Mouse (Mus musculus) thymus, postnatal 14 days (tissue): ENCODE measurements at regions not wholly inside any gene's neighbourhood (a gene's known extent, or its start where the extent isn't known, plus 50 kb on each side); places are given as distances from the start of the nearest gene placed in this dataset.

ENCODE experiments used
- DNase-seq: peaks from one replicate; pipeline ENCODE4 v3.0.0; 2021

DNA sequence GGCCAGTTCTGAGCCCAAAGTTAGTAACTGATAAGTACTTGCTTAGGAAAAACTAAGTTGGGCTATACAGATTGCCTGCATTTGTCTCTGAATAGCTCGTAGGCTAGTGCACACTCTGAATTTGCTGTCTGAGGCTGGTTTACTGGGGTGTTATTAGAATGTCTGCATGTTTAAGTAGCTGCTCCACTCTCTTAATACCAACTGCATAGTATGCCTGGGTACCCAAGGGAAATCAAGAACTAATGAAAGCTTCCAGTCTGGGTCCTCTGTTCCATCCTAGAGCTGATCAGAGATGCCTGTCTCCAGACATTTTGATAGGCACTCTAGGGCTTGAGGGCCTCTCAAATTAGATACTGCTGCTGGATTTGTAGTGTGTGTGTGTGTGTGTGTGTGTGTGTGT, 537.6 kb downstream of the Bcl11a start:
- DNase-seq, result no peak

DNA sequence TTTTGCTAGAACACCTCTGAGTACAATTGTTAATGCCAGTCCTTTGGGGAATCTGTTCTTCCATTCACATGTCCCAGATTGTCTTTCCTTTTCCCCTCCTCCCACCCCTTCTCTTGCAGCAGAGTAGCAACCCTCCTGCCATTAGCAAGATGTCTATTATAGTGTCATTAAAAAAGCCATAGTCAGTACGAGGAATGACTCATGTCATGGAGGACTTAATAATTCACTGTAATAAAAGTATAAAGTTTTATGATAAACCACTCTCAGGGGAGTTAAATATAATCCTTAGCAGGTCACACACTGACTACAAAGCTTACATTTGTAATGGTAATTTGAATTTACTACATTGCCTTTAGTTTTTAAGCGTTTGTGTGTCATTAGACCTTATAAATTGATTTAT, 540.7 kb downstream of the Bcl11a start:
- DNase-seq, result no peak

DNA sequence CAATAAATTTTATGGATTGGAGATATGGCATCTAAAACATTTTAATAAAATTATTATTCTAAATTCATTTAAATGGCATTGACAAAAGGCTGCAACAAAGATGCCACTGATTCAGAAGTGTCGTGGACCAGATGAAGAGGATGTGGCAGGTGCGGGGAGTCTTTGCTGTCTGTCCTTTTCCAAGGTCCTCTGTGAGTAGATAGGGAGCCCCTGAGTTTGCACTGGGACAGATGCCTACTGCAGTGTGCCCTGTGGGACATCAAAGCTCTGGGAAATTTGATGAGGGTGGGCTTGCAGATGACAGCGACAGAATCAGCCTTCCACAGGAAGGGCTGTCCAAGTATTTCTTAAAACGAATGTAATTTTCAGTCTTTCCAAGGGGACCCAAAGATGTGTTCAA, 541.2 kb downstream of the Bcl11a start:
- DNase-seq, result no peak

DNA sequence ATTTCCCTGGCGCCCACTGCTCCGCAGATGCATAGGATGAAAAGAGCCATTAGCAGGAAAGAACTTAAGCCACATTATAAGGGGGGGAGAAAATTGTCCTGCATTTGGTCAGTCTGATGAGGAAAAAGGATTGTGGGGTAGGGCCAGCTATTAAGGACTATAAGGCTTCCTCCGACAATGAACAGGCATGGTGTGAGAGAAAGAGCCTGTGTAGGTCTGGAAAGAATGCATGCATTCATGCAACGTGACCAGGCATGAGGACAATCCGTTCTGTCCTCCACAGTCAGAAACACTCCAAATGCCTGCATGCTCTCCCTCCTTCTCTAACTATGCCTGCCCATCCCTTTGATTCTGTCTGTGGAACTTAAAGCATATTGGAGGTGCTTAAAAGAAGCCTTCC, 550.8 kb downstream of the Bcl11a start:
- DNase-seq, result no peak

DNA sequence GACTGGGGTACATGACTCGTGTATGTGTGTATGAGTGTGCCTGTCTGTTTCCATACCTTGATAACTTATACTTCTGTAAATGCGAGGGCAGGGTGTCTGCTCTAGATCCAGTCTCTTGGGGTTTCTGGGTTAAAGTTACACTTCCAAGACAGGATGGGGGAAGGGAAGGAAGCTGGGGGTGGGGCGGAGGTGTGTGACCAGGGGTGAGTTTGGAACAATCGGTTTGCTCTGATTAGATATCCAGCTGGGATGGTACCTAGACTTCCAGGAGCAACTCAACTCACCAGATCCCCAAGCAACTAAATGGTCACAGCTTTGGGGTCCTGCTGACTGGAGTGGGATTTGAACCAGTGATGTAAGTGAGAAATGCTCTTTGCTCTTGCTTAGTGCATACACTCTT, 551.6 kb downstream of the Bcl11a start:
- DNase-seq, result no peak

DNA sequence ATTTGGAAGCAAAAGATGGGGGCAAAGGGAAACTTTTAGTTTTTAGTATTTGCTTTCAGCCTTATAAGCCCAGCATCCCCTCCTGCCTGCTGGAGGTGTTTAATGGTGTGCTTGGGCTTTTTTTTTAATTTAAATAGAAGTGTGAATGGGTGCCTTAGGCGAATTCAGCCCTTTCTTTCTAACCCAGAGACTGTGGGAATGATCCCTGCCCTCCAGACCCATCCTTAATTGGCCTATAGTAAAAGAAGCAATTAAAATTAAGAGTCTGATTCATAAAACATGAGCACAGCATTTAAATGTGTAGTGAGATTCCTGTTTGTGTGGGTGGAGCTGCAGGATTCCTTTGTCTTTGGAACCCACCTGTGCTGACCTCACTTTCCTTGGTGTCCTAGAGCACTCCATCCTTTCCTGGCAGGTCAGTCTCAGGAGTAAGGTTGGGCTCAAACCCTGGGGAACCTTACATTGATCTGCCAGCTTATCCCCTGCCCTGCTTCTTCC, 552.6 kb downstream of the Bcl11a start:
- no peak for DNase-seq

DNA sequence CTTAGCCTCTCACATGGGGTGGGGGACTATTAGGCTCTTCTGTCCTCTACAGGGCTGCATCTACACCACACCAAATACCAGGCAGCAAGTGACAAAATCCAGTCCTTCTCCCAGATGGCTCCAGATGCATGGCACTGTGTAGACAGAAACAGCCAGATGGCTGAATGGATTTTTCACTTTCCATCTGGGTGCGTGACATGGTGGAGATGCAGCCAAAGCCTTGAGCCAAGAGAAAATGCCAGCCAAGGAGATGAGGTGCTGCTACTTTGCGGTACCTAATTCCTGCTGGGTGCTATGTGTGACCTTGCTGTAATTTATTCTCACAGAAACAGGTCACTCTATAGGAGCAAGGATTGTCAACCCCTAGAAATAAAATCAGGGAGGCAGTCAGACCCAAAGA, 553.8 kb downstream of the Bcl11a start:
- no peak for DNase-seq

DNA sequence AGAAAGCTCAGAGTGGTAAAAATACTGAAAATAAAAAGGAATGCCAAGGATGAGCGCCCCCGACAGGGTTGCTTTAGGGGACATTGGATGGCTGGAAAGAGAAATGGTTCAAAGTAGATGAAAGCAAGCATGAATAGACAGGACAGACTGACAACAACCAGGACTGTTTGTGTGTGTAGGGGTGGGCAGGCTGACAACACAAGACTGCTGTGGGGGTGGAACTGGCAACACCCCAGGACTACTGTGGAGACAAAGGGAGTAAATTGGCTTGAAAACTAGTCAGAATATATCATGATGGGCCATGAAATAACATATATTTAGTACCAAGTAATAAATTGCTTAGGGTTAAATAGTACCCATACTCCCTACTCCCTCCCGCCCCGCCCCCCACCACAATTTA, 558.9 kb downstream of the Bcl11a start:
- DNase-seq, result no peak

DNA sequence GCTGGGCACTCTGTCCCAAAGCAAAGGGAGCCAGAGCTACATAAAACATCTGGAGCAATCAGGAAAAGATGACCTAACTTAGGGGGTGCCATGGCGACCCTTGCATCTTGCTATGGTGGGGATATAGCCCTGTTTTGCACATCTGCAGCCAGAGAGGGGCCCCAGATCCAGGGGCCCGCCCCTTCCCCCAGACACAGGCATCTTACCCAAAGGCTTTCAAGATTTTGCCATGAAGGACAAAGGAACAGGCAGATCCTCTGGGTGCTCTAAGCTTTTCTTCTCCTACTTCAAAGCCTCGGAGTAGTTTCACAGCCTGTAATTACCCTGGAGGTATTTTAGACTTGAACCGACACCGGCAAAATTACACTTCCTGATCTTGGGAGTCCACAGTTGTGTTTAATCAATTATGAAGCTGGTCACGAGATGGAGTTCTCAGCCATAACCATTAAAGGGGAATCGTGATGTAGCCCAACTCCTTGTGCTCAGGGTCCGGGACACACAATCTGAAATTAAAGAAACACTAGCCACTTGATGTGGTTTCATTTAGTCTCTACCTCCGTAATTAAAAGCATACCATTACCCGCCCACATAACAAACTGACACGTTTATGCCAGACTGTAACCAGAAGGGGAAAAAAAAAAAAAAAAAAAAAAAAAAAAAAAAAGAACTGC, 565.7 kb downstream of the Bcl11a start:
- DNase-seq, result no peak

DNA sequence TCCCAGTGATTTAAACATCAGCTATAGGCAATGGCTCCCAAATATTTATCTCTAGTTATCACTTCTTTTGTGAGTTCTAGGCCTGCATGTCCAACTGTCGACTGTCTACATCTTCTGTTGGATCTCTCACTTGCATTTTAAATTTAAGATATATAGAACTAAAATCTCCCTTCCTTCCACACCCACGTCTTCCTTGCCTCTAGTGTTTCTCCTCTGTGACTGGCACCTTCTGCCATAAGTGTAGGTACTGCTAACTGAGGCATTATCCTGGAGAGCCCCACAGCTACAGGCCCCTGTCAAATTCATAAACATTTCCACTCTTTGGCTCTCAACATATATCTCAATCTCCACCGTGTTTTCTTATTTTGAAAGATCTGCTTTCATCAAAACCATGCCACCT, 575.0 kb downstream of the Bcl11a start:
- DNase-seq, result no peak

DNA sequence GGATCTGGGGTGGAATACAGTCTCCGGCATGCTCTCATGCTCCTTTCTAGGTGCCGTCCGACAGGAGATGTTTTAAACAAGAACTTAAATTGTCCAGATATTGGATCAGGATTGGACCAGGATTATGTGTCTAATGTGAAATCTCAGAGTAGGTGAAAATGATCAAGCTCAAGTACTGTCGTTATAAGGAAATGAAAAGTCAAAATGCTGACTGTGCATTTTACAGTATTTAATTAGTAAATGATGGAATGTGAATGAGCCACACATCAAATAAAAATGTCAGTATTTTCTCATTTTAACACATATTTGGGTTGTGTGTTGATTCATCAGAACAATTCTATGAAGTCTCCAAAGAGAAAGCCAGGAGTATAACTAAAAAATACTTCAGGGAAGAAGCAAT, 586.2 kb downstream of the Bcl11a start:
- DNase-seq, result no peak

DNA sequence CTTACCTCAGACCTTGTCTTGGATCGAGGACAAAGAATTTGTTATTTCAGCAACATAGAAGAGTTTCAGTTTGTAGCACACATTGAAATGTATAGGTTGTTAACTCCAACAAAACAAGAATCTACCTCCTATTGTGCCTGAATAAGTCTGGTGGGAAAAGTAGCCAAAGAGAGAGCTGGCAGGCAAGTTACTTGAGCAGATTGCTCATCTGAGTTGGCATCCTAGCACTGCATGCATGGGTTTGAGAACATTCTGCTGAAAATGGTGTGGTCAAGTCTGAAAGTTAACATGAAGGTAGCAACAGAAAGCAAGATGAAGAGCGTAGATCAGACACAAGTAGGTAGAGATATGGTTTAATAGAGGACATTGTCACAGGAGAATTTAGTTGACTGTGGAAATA, 587.5 kb downstream of the Bcl11a start:
- DNase-seq, result no peak

DNA sequence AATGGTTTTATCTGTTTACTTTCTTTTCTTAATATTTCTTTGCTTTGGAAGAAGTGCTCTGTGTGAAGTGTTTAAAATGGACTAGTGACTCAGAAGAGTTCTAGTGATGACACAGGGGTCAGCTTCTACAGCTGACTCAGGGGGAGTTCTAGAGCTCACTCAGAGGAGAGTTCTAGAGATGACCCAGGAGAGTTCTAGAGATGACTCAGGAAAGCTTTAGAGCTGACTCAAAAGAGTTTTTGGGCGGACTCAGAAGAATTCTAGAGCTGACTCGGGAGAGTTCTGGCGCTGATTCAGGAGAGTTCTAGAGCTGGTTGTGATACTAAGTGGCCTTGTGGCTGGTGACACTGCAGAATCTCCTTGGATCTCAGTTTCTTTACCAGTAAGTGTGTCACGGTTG, 593.8 kb downstream of the Bcl11a start:
- no peak for DNase-seq

DNA sequence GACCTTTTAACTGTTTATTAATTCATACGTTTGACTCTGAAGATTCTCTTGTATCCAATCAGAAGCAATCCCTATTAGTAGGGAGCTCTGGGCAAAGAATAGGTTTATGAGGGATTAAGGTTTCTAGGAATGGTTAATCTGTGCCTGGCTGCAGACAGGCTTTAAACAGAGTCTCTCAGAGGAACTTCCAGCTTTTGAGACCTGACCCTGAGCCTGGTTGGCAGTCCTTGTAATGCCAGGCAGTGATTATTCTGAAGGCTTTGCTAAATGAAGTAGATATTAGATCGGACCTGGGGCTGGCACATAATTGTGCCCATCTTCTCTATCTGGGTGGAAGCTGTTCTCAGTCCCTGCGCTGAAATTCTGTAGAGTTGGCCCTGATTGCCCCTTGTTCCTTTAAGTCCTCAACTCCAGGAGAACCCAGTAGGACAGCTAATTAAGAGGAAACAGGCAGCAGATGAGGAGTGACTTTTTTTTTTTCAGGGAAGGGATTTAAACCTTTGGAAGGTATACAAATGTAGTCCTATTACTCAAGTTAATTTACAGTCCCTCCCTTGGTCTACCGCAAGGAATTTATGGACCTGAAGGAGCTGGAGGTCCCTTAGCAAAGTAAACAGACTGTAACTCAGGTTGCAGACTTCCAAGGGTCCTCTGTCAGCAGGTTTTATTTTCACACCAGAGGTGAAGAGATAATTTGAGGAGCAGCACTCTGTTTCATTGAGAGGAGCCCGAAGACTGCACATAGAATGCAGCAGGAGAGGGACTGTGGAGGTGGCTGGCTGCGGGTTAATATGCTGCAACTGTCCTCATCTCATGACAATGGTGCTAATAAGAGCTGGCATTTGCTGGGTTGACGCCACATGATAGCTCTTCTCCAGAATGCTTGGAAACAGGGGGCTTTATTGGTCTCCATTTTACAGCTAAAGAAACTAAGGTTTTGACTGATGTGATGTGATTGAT, 595.7 kb downstream of the Bcl11a start:
- no peak for DNase-seq

DNA sequence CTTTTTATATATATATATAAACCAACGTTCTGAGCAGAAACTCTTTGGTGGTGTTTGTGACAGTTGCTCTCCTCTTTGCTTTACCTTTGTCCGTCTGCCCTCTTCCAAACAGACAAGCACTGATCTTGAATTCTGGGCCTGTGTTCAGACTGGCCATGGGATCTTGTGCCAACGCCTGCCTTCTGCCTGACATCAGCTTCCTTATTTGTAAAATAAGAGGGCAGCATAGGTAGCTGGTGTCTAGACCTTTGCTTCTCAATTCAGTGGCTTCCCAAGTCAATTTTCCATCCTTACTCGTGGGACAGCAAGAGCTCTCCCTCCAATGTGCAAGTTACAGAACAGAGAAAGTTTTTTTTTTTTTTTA, 596.3 kb downstream of the Bcl11a start:
- no peak for DNase-seq

DNA sequence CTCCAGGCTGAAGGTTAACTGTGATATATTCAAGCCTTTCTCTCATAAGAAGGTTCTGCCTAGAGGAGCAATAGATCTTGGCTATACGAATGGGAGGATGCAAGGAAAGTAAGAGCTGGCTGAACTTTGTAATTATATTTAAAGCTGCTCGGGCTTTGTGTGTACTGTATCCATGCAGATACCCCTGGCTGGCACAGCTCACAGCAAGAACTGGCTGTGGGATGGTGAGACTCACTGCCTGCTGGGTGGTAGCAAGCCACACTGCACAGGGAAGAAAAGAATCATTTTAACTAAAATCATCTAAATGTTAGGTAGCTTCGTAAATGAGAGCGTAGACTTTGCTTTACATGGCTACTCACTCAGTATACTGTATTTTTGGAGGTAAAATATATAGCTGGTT, 599.2 kb downstream of the Bcl11a start:
- no peak for DNase-seq

DNA sequence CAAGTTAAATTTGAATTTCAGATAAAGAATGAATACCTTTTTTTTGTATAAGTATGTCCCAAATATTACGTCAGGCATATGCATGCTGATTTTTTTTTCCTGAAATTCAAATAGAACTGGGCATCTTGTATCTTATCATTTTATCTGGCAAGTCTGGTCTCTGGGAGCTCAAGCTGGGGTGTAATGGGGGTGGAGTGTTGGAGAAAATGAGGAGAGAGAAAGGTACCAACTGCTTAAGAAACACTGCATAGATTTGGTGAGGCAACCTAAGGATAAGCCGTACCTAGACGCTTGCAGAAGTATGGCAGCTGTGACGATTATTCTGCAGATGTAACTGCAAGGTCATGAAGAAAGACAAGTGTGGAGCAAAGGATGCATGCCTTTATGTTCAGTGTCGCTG, 601.7 kb downstream of the Bcl11a start:
- DNase-seq, result no peak

DNA sequence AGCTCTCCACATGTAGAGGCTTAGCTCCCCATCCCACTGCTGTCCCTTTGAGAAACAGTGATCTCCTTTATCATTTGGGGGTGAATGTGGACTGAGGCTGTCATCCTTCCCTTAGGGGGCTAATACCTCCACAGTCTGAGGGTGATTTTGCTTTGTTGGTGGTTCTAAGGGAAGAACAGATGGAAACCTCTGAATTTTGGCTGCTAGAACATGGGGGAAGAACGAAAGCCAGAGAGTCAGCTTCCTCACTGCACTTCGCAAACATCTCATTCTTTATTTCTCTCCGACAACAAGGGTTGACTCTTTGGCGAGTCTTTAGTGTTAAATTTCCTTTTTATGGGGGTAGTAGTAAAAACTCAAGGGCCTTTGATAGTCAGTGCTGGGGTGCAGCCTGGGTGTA, 604.6 kb downstream of the Bcl11a start:
- DNase-seq, result no peak

DNA sequence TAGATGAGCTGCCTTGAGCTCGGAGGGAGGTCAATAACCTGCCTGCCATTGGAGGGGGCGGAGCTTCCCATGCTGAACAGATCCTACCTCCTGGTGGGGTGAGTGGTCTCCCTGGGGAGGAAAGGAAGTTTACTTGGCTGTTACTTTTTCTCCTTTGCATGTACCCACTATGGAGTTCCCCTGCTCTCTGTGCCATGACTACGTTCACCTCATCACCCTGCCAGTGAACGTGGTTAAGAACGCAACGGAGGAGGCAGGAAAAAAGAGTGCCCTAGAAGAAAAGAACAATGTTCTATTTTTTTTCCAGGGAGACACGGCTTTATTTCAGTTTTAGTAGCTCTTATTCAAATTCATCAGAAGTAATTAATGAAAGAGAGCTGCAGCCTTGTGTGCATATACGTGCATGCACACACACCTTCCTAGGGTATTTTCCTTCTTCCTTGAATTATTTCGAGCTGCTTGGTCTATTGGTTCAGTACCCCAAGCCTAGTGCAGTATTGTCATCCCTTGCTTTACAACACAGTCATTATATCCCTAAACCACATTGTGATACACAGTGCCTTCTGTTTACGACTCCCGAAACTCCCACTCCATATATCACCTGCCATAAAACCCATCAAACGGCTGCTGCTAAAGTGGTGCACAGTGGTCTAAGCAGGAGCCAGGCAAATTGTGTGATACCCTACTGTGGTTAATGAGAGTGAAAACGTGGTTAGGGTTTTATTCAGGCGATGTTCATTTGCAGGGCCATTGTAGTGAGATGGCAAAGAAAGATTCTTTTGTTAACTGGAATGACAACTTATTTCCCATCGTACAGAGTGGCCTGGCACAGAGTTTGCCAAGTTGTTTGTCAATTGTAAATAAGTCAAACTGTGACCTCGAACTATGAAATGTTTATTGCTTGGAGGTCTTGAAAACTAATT, 608.0 kb downstream of the Bcl11a start:
- no peak for DNase-seq

DNA sequence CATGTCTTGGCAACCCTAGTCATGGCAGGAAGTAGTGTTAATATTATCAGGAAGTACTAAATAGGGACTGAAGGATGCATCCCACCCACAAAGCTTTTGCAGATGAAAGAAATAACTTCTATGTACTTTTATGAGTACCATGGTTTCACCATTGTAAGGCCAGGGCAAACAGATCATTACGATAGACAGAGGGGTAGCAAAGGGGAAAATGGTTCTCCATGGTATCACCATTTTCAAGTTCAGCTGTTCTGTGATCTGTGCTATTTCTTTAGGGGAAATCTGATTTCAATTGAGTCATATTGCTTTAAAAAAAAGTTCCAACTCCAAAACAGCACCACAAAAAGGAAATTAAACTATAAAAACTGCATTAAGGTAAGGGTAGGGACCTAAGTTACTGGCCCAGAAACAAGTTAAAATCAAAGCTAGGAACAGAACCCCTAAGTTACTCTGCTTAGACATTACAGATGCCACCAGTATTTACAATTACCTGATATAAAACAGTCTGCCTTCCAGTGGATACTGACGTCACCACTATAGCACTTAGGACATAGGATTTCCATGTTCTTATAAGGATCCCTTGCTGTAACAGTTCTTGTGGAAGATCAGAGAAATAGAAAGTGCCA, 610.4 kb downstream of the Bcl11a start:
- DNase-seq, result no peak

DNA sequence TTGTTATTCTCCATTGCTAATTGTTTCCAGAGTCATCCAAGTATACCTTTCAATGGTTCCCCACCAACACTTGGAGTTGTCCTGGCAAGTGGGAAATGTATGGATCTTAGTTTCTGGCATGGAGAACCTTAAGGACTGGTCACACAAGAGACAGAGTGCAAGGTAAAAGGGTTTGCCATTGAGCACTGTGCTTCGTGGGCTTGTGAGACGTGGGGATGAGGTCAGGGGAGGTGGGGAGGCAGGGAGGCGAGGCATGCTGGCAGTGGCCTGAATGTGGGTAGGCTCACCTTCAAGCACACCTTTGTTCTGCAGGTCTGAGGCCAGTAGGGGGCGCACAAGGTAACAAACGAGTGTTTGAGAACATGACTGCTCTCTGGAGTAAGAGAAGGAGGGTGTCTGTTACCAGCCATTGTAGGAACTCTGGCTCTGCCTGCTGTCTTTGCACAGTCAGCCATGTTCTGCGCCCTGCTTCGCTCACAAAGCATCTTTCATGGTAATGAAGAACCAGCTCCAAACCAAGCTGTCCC, 612.0 kb downstream of the Bcl11a start:
- peak; percentile 39 for DNase-seq

DNA sequence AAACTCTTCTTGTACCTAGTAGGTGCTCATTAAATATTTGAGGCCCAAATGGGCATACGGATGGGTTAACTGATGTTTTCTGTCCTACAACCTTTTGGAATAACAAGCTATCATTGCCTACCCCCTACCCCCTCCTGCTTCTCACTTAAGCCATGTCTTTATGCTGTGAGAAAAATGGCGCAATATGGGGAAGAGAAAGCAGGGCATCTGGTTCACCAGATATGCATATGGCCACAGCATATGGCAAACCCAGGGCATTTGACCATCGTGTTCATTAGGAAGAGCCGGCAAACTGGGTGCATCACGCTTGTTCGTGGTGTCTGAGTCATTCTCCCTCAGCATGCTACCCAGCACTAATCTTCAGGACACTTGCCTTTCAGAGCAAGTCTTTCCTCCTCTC, 616.1 kb downstream of the Bcl11a start:
- DNase-seq, result no peak
